Mouse (Mus musculus): Measurements from ENCODE around the gene Tipin.

DNA sequence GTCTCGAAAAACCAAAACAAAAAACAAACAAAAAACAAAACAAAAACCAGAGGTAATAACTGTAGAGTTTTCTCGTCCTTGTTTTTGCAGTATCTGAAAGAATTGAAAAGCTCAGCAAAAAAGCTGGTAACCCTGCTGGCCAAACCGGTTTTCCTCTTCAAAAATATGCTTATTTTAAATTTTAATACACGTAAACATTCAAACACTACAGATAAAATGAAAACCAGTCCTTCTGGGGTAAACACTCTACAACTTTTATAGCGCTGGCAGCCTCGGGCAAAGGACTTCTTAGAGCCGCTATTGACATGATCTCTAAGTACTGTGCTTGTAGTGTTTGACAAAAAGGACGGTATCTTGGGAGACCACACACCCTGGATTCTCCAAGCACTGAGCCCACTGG is 60.3 kb downstream of the Tipin start:
- TF ChIP-seq POLR2A (IDR thresholded peaks at IDR 0.05; ENCODE audit: borderline replicate concordance, extremely low read depth, insufficient read depth, insufficient read length, poor library complexity, severe bottlenecking) (no peak), CTCF (IDR thresholded peaks at IDR 0.05; ENCODE audit: borderline replicate concordance, extremely low read depth, insufficient read depth, insufficient read length) (no peak)
